Mouse (Mus musculus): ENCODE results near the gene Plac8. TPM values are rescaled to one million over a fixed set of nuclear protein-coding genes. Genes with fewer than 3 reads are reported as not detected.

Plac8 gene
- polyA plus RNA-seq (2016; fragmentation: Nextera tagmentation; extraction: Ambion mirVana), result 2.5 and 2.9 TPM in 2 replicates

GRCm38 (mm10) chr5:100572069-100572468 is at the start of gene Plac8:
TSS of gene Plac8 (minus strand) at chr5:100572245.
- WGBS, result 42% methylated on average over 7 of the region's 7 CpGs
- no peak within 1 kb of the TSS for H3K27ac ChIP-seq
- no peak for DNase-seq (ENCODE audit: extremely low spot score, low spot score)

GRCm38 (mm10) chr5:100620952-100621351 is 48.9 kb upstream of the Plac8 start:
- Histone ChIP-seq H3K4me1 (no peaks in the 10 kb centered on the region), H3K27me3 (ENCODE audit: poor library complexity, severe bottlenecking) (no peaks in the 10 kb centered on the region), H3K27ac (no peak overlapping the region), H3K4me3 (no peak overlapping the region), H3K36me3 (replicated peaks) (no peaks in the 10 kb centered on the region), H3K9me3 (no peaks in the 10 kb centered on the region)
- no peak for DNase-seq (ENCODE audit: extremely low spot score, low spot score)
- WGBS, result 57% methylated on average over 9 of the region's 9 CpGs

More at GRCm38 (mm10) chr5:100572069-100572468, at the start of gene Plac8:
- Histone ChIP-seq H3K36me3 (replicated peaks) (no peaks in the 10 kb centered on the region), H3K9me3 (no peaks in the 10 kb centered on the region), H3K4me1 (peaks cover 8% of the 10 kb centered on the region), H3K27me3 (ENCODE audit: poor library complexity, severe bottlenecking) (no peaks in the 10 kb centered on the region), H3K4me3 (no peak within 1 kb of the TSS)

- DNase-seq (ENCODE audit: extremely low spot score, low spot score), result no peak
- Histone ChIP-seq H3K27me3 (ENCODE audit: poor library complexity, severe bottlenecking) (no peaks in the 10 kb centered on the region), H3K27ac (no peak overlapping the region), H3K4me1 (no peaks in the 10 kb centered on the region), H3K4me3 (no peak overlapping the region), H3K9me3 (no peaks in the 10 kb centered on the region), H3K36me3 (replicated peaks) (no peaks in the 10 kb centered on the region)
- WGBS, result 90% methylated on average over 15 of the region's 15 CpGs
Observed at GRCm38 (mm10) chr5:100619586-100620275, 47.7 kb upstream of the Plac8 start.

GRCm38 (mm10) chr5:100613896-100614768 is 42.1 kb upstream of the Plac8 start:
- Histone ChIP-seq H3K27ac (no peak overlapping the region), H3K36me3 (replicated peaks) (no peaks in the 10 kb centered on the region)
- WGBS, result 89% methylated on average over 17 of the region's 17 CpGs

GRCm38 (mm10) chr5:100607868-100608267 is 35.8 kb upstream of the Plac8 start:
- no peaks in the 10 kb centered on the region for H3K9me3 ChIP-seq
- H3K4me1 ChIP-seq, result no peaks in the 10 kb centered on the region
- H3K36me3 ChIP-seq (replicated peaks), result no peaks in the 10 kb centered on the region
- 88% methylated on average over 9 of the region's 9 CpGs for WGBS
- no peak overlapping the region for H3K4me3 ChIP-seq
- H3K27ac ChIP-seq, result no peak overlapping the region
- DNase-seq (ENCODE audit: extremely low spot score, low spot score), result no peak
- no peaks in the 10 kb centered on the region for H3K27me3 ChIP-seq (ENCODE audit: poor library complexity, severe bottlenecking)

More at GRCm38 (mm10) chr5:100613896-100614768, 42.1 kb upstream of the Plac8 start:
- Histone ChIP-seq H3K4me1 (no peaks in the 10 kb centered on the region), H3K4me3 (no peak overlapping the region), H3K27me3 (ENCODE audit: poor library complexity, severe bottlenecking) (no peaks in the 10 kb centered on the region), H3K9me3 (no peaks in the 10 kb centered on the region)
- no peak for DNase-seq (ENCODE audit: extremely low spot score, low spot score)

- no peak overlapping the region for H3K27ac ChIP-seq
- DNase-seq (ENCODE audit: extremely low spot score, low spot score), result no peak
- H3K9me3 ChIP-seq, result no peaks in the 10 kb centered on the region
- 79% methylated on average over 4 of the region's 4 CpGs for WGBS
- no peaks in the 10 kb centered on the region for H3K27me3 ChIP-seq (ENCODE audit: poor library complexity, severe bottlenecking)
- no peaks in the 10 kb centered on the region for H3K4me1 ChIP-seq
- H3K36me3 ChIP-seq (replicated peaks), result no peaks in the 10 kb centered on the region
- H3K4me3 ChIP-seq, result no peak overlapping the region
Observed at GRCm38 (mm10) chr5:100607090-100607762, 35.2 kb upstream of the Plac8 start.

- no peaks in the 10 kb centered on the region for H3K4me1 ChIP-seq
- no peak for DNase-seq (ENCODE audit: extremely low spot score, low spot score)
- H3K36me3 ChIP-seq (replicated peaks), result no peaks in the 10 kb centered on the region
- WGBS, result 85% methylated on average over 9 of the region's 9 CpGs
- no peak overlapping the region for H3K27ac ChIP-seq
- H3K4me3 ChIP-seq, result no peak overlapping the region
- no peaks in the 10 kb centered on the region for H3K27me3 ChIP-seq (ENCODE audit: poor library complexity, severe bottlenecking)
- H3K9me3 ChIP-seq, result no peaks in the 10 kb centered on the region
Observed at GRCm38 (mm10) chr5:100605828-100606229, 33.8 kb upstream of the Plac8 start.

GRCm38 (mm10) chr5:100604061-100604460 is 32.0 kb upstream of the Plac8 start:
- Histone ChIP-seq H3K27me3 (ENCODE audit: poor library complexity, severe bottlenecking) (no peaks in the 10 kb centered on the region), H3K4me1 (no peaks in the 10 kb centered on the region), H3K36me3 (replicated peaks) (no peaks in the 10 kb centered on the region), H3K9me3 (no peaks in the 10 kb centered on the region), H3K27ac (no peak overlapping the region), H3K4me3 (no peak overlapping the region)
- no peak for DNase-seq (ENCODE audit: extremely low spot score, low spot score)
- 85% methylated on average over 4 of the region's 4 CpGs for WGBS

GRCm38 (mm10) chr5:100601864-100602263 is 29.8 kb upstream of the Plac8 start:
- WGBS, result 91% methylated on average over 2 of the region's 2 CpGs
- no peaks in the 10 kb centered on the region for H3K36me3 ChIP-seq (replicated peaks)
- no peak overlapping the region for H3K4me3 ChIP-seq
- no peak for DNase-seq (ENCODE audit: extremely low spot score, low spot score)
- no peaks in the 10 kb centered on the region for H3K9me3 ChIP-seq
- H3K27me3 ChIP-seq (ENCODE audit: poor library complexity, severe bottlenecking), result no peaks in the 10 kb centered on the region
- H3K27ac ChIP-seq, result no peak overlapping the region
- H3K4me1 ChIP-seq, result peaks cover 3% of the 10 kb centered on the region; the same call in 1 of the 2 replicates

- Histone ChIP-seq H3K4me3 (no peak overlapping the region), H3K4me1 (peaks cover 3% of the 10 kb centered on the region; the same call in 1 of the 2 replicates), H3K36me3 (replicated peaks) (no peaks in the 10 kb centered on the region), H3K27me3 (ENCODE audit: poor library complexity, severe bottlenecking) (no peaks in the 10 kb centered on the region), H3K9me3 (no peaks in the 10 kb centered on the region), H3K27ac (no peak overlapping the region)
- 91% methylated on average over 9 of the region's 9 CpGs for WGBS
- DNase-seq (ENCODE audit: extremely low spot score, low spot score), result no peak
Observed at GRCm38 (mm10) chr5:100598961-100599463, 27.0 kb upstream of the Plac8 start.

GRCm38 (mm10) chr5:100597886-100598485 is 25.9 kb upstream of the Plac8 start:
- no peak overlapping the region for H3K27ac ChIP-seq

GRCm38 (mm10) chr5:100595999-100596398 is 24.0 kb upstream of the Plac8 start:
- Histone ChIP-seq H3K27me3 (ENCODE audit: poor library complexity, severe bottlenecking) (no peaks in the 10 kb centered on the region), H3K4me1 (peaks cover 3% of the 10 kb centered on the region; the same call in 1 of the 2 replicates), H3K9me3 (peaks cover 8% of the 10 kb centered on the region; the same call in 1 of the 2 replicates), H3K36me3 (replicated peaks) (no peaks in the 10 kb centered on the region), H3K4me3 (no peak overlapping the region), H3K27ac (no peak overlapping the region)
- DNase-seq (ENCODE audit: extremely low spot score, low spot score), result no peak
- WGBS, result 93% methylated on average over 6 of the region's 6 CpGs

More at GRCm38 (mm10) chr5:100597886-100598485, 25.9 kb upstream of the Plac8 start:
- WGBS, result 71% methylated on average over 11 of the region's 11 CpGs
- Histone ChIP-seq H3K4me3 (no peak overlapping the region), H3K36me3 (replicated peaks) (no peaks in the 10 kb centered on the region), H3K27me3 (ENCODE audit: poor library complexity, severe bottlenecking) (no peaks in the 10 kb centered on the region), H3K4me1 (peaks cover 3% of the 10 kb centered on the region; the same call in 1 of the 2 replicates), H3K9me3 (peaks cover 7% of the 10 kb centered on the region; the same call in 1 of the 2 replicates)
- no peak for DNase-seq (ENCODE audit: extremely low spot score, low spot score)
